Mouse (Mus musculus) hindbrain, embryonic 13.5 days (tissue): ENCODE results near the gene Galnt2. TPM values are rescaled to one million over a fixed set of nuclear protein-coding genes. Genes with fewer than 3 reads are reported as not detected.

ENCODE experiments used
- ATAC-seq: fragments of 200-750 bp; cut with Nextera tagmentation; 2 replicates; pipeline ENCODE4 v1.8.0; 2017; ENCODE audit warnings: moderate TSS enrichment; ENCODE audit not compliant: low FRiP score
- H3K27ac ChIP-seq: fragments of 300-500 bp; sonication (generic); 2 replicates; pipeline ENCODE4 v1.5.1; 2015; ENCODE audit warnings: inconsistent platforms, mild to moderate bottlenecking, moderate library complexity
- H3K27me3 ChIP-seq: fragments of 300-500 bp; sonication (generic); 2 replicates; pipeline ENCODE4 v1.6.1; 2015; ENCODE audit warnings: mild to moderate bottlenecking, inconsistent platforms
- H3K36me3 ChIP-seq: fragments of 300-500 bp; sonication (generic); 2 replicates; pipeline ENCODE4 v1.6.1; 2015; ENCODE audit warnings: mild to moderate bottlenecking, inconsistent platforms
- H3K4me1 ChIP-seq: fragments of 300-500 bp; sonication (generic); replicated peaks from 2 replicates; pipeline ENCODE4 v1.6.1; 2015; ENCODE audit warnings: inconsistent platforms
- H3K4me2 ChIP-seq: fragments of 300-500 bp; sonication (generic); 2 replicates; pipeline ENCODE4 v1.6.1; 2015; ENCODE audit warnings: inconsistent platforms, mild to moderate bottlenecking, moderate library complexity
- H3K4me3 ChIP-seq: fragments of 300-500 bp; sonication (generic); 2 replicates; pipeline ENCODE4 v1.5.1; 2015; ENCODE audit warnings: mild to moderate bottlenecking, inconsistent platforms
- H3K9ac ChIP-seq: fragments of 300-500 bp; sonication (generic); 2 replicates; pipeline ENCODE4 v1.6.1; 2015; ENCODE audit warnings: mild to moderate bottlenecking, inconsistent platforms
- H3K9me3 ChIP-seq: fragments of 300-500 bp; sonication (generic); 2 replicates; pipeline ENCODE4 v1.6.1; 2016; ENCODE audit warnings: inconsistent platforms
- WGBS: fragments of 180-500 bp; shearing (Covaris S2); methylation state at CpG from one replicate; pipeline ENCODE4 v1.1.7; 2015; 5-methylcytosine and 5-hydroxymethylcytosine counted together
- polyA plus RNA-seq: library from polyadenylated mRNA; unstranded; fragments of >200 nt; fragmentation: Nextera tagmentation; extraction: Ambion mirVana; gene quantifications from 2 replicates; pipeline ENCODE4 v1.2.1, GENCODE M21; 2015

The Galnt2 gene
- polyA plus RNA-seq, 1 experiment from 2014 or later: 49.9 TPM

DNA sequence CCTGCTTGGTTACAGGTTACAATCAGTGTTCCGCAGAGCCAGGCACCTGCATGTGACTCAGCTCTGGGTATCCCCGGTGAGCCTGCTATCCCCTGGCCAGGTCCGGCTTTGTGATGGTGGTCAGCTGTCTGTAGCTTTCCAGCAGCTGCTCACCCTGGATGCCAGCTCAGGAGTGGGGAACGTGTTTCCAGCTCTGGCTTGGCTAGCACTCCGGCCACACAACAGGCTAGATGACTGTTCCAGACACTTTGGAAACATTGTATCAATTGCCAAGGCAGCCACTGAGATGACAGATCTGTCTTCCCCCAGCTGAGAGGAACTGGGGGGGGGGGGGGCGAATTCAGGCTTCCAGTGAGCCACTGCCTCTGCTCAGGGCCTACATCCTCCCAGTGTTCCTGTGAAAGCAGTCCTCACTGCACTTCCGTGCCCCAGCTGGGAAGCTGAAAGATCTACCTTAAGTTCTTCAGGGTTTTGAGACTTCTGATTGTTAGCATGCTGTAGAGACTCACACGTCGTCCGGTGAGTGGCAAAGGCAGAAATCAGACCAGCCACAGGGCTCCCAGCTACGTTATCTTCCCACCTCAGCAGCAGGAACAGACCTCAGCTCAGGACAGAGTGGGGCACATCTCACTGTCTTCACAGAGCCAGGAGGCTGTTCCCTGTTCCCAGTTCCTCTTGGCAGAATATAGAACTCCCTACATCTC, 87.6 kb downstream of the Galnt2 start:
- ATAC-seq: no peak
- peaks cover 5% of the 10 kb centered on the region for H3K36me3 ChIP-seq
- 65% methylated on average over 11 of the region's 11 CpGs for WGBS
- H3K4me1 ChIP-seq: peaks cover 88% of the 10 kb centered on the region
- no peak overlapping the region for H3K4me2 ChIP-seq
- H3K9me3 ChIP-seq: no peaks in the 10 kb centered on the region
- no peak overlapping the region; the same call in 1 of the 2 replicates for H3K27ac ChIP-seq
- H3K9ac ChIP-seq: 0 out of 2 replicates have a peak overlapping the region, but pooled peaks have one; percentile 25
- H3K27me3 ChIP-seq: no peaks in the 10 kb centered on the region
- no peak overlapping the region for H3K4me3 ChIP-seq

GRCm38 (mm10) chr8:124319316-124319652, 88.1 kb downstream of the Galnt2 start:
- H3K4me1 ChIP-seq: peaks cover 83% of the 10 kb centered on the region
- whole genome bisulfite sequencing: 87% methylated on average over 4 of the region's 4 CpGs

DNA sequence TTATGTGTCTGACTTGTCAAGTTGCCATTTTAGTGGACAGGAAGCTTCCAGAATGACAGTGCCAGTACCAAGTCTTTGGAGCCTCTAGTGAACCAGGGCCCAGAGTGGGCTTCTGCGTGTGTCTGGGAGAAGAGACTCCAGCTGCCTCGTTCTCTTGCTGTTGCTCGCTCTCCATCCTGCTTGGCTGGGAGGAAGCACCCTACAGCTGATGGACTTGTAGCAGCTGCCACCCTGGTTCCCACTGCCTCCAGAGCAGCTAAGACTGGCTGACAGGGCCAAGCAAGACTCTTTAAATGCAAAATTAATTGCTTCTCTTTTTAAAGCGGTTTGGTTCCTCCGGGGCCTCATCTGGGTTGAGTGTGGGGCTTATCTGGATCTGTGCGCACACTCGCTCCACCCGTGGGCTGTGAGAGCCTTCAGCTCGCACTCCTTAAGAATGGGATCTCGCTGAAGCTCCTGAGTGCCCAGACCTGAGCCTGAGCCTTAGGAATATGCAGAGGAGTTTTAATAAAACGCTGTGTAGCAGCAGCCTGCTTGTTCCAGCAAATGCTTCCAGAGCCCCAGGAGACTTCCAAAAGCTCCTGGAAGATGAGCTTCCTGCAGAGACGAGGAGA, 90.1 kb downstream of the Galnt2 start:
- ATAC-seq: peak; percentile 50; the same call in 1 of the 2 replicates
- H3K4me2 ChIP-seq: peak overlapping the region; percentile 31
- H3K27ac ChIP-seq: peak overlapping the region; percentile 80
- H3K27me3 ChIP-seq: no peaks in the 10 kb centered on the region
- WGBS: 34% methylated on average over 12 of the region's 12 CpGs
- H3K4me3 ChIP-seq: no peak overlapping the region
- H3K4me1 ChIP-seq: peaks cover 66% of the 10 kb centered on the region
- peak overlapping the region; percentile 39; the same call in 1 of the 2 replicates for H3K9ac ChIP-seq
- H3K9me3 ChIP-seq: no peaks in the 10 kb centered on the region
- peaks cover 29% of the 10 kb centered on the region for H3K36me3 ChIP-seq

More at GRCm38 (mm10) chr8:124319316-124319652, 88.1 kb downstream of the Galnt2 start:
- no peaks in the 10 kb centered on the region for H3K9me3 ChIP-seq
- no peak overlapping the region for H3K9ac ChIP-seq
- no peak overlapping the region for H3K4me3 ChIP-seq
- peaks cover 10% of the 10 kb centered on the region for H3K36me3 ChIP-seq
- no peak for ATAC-seq
- no peaks in the 10 kb centered on the region for H3K27me3 ChIP-seq
- H3K27ac ChIP-seq: no peak overlapping the region
- no peak overlapping the region for H3K4me2 ChIP-seq

DNA sequence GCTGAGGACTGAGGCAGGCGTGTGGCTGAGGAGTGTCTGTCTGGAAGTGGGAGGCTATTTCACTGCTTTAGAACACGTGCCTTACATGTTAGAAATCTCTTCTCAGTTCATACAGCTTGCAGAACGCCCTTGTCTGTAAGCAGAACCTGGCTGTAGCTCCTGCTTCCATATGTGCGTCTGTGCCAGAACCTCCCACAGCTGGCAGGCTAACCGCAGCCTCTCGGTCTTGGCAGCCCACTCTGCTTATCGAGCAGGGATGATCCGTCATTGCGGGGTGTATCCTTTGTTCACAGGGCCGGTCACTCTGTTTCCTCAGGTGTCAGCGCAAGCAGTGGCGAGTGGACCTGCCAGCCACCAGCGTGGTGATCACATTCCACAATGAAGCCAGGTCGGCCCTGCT, 92.2 kb downstream of the Galnt2 start:
- Histone ChIP-seq H3K9ac (no peak overlapping the region), H3K4me2 (no peak overlapping the region), H3K27me3 (no peaks in the 10 kb centered on the region), H3K9me3 (no peaks in the 10 kb centered on the region), H3K4me3 (no peak overlapping the region), H3K4me1 (peaks cover 47% of the 10 kb centered on the region), H3K36me3 (peaks cover 49% of the 10 kb centered on the region), H3K27ac (no peak overlapping the region)
- WGBS: 93% methylated on average over 14 of the region's 14 CpGs
- ATAC-seq: no peak

DNA sequence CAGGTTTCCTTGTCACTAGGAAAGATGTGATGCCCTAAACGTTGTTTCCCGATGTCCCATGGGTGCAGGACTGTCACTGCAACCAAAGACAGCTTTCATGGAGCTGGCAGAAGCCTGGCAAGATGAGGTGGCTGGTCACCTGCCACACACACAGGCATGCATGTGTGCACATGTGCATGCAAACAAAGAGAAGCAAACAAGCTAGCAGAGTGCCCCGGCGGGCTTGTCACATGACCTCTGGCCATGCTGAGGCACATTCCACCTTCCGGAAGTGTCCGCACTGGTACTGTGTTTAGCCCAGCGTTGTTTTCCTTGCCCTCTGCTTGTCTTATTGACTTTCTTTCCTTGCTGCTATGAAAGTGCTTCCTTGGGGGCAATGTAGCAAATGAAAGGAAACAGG, 97.1 kb downstream of the Galnt2 start:
- Histone ChIP-seq H3K4me1 (peaks cover 20% of the 10 kb centered on the region), H3K4me3 (no peak overlapping the region), H3K36me3 (peaks cover 80% of the 10 kb centered on the region), H3K27me3 (no peaks in the 10 kb centered on the region), H3K4me2 (no peak overlapping the region), H3K9ac (no peak overlapping the region), H3K9me3 (no peaks in the 10 kb centered on the region), H3K27ac (no peak overlapping the region)
- WGBS: 82% methylated on average over 7 of the region's 7 CpGs
- ATAC-seq: no peak

- H3K9ac ChIP-seq: no peak overlapping the region
- no peaks in the 10 kb centered on the region for H3K9me3 ChIP-seq
- H3K4me2 ChIP-seq: no peak overlapping the region
- H3K36me3 ChIP-seq: peaks cover 80% of the 10 kb centered on the region
- H3K4me3 ChIP-seq: no peak overlapping the region
- H3K27me3 ChIP-seq: no peaks in the 10 kb centered on the region
- WGBS: 38% methylated on average over 10 of the region's 10 CpGs
- ATAC-seq: no peak
- peaks cover 20% of the 10 kb centered on the region for H3K4me1 ChIP-seq
- H3K27ac ChIP-seq: peak overlapping the region; percentile 52; the same call in 1 of the 2 replicates
Observed at GRCm38 (mm10) chr8:124329690-124330089, 98.5 kb downstream of the Galnt2 start.

- H3K9me3 ChIP-seq: no peaks in the 10 kb centered on the region
- peaks cover 23% of the 10 kb centered on the region for H3K4me1 ChIP-seq
- peak overlapping the region; percentile 66 for H3K27ac ChIP-seq
- WGBS: 46% methylated on average over 2 of the region's 3 CpGs
- no peak overlapping the region for H3K4me3 ChIP-seq
- no peak overlapping the region for H3K4me2 ChIP-seq
- peak; percentile 65 for ATAC-seq
- no peaks in the 10 kb centered on the region for H3K27me3 ChIP-seq
- H3K36me3 ChIP-seq: peaks cover 80% of the 10 kb centered on the region
- no peak overlapping the region for H3K9ac ChIP-seq
Observed at GRCm38 (mm10) chr8:124330433-124330832, 99.2 kb downstream of the Galnt2 start.

DNA sequence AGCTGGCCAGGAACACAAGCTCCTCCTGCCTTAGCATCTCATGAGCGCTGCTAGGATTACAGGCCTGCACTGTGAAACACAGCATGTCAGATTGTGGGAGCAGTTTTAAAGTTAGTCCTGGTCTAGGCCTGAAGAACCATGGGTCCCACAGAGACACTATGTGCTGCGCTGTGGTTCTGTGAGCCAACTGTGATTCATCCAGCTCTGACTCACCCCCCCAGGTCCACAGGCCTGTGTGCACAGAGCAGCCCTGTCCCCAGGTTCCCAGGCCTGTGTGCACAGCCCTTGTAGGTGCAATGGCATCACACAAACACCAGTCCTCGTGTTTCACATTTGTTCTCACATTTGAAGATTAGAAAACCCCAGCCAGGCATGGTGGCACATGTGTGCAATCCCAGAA, 99.9 kb downstream of the Galnt2 start:
- H3K4me1 ChIP-seq: peaks cover 27% of the 10 kb centered on the region
- H3K4me2 ChIP-seq: no peak overlapping the region
- peak overlapping the region; percentile 66 for H3K27ac ChIP-seq
- H3K4me3 ChIP-seq: no peak overlapping the region
- no peaks in the 10 kb centered on the region for H3K27me3 ChIP-seq
- H3K36me3 ChIP-seq: peaks cover 81% of the 10 kb centered on the region
- no peaks in the 10 kb centered on the region for H3K9me3 ChIP-seq
- H3K9ac ChIP-seq: no peak overlapping the region; the same call in 1 of the 2 replicates
- WGBS: 87% methylated on average over 3 of the region's 3 CpGs
- no peak for ATAC-seq

GRCm38 (mm10) chr8:124331706-124332105, 100.5 kb downstream of the Galnt2 start:
- Histone ChIP-seq H3K27me3 (no peaks in the 10 kb centered on the region), H3K9me3 (no peaks in the 10 kb centered on the region), H3K9ac (no peak overlapping the region), H3K27ac (no peak overlapping the region), H3K4me1 (peaks cover 27% of the 10 kb centered on the region), H3K4me3 (no peak overlapping the region), H3K4me2 (no peak overlapping the region), H3K36me3 (peaks cover 81% of the 10 kb centered on the region)
- WGBS: 57% methylated on average over 11 of the region's 11 CpGs
- no peak for ATAC-seq

- WGBS: 92% methylated on average over 13 of the region's 13 CpGs
- Histone ChIP-seq H3K4me3 (no peak overlapping the region), H3K4me1 (peaks cover 21% of the 10 kb centered on the region), H3K36me3 (peaks cover 94% of the 10 kb centered on the region), H3K27me3 (no peaks in the 10 kb centered on the region), H3K9ac (no peak overlapping the region), H3K27ac (no peak overlapping the region), H3K4me2 (no peak overlapping the region), H3K9me3 (no peaks in the 10 kb centered on the region)
- no peak for ATAC-seq
Observed at GRCm38 (mm10) chr8:124336302-124336701, 105.1 kb downstream of the Galnt2 start.

- Histone ChIP-seq H3K4me3 (no peak overlapping the region), H3K27me3 (no peaks in the 10 kb centered on the region), H3K9ac (no peak overlapping the region), H3K27ac (no peak overlapping the region), H3K36me3 (peaks cover 99% of the 10 kb centered on the region), H3K4me1 (peaks cover 21% of the 10 kb centered on the region), H3K4me2 (no peak overlapping the region), H3K9me3 (no peaks in the 10 kb centered on the region)
- ATAC-seq: no peak
- 90% methylated on average over 3 of the region's 3 CpGs for WGBS
Observed at GRCm38 (mm10) chr8:124339742-124340141, 108.6 kb downstream of the Galnt2 start.

GRCm38 (mm10) chr8:124340360-124341068, 109.3 kb downstream of the Galnt2 start:
- peak overlapping the region; percentile 46; the same call in 1 of the 2 replicates for H3K9ac ChIP-seq
- H3K9me3 ChIP-seq: no peaks in the 10 kb centered on the region
- H3K27me3 ChIP-seq: no peaks in the 10 kb centered on the region
- H3K4me3 ChIP-seq: no peak overlapping the region
- ATAC-seq: peak; percentile 69; the same call in 1 of the 2 replicates
- no peak overlapping the region for H3K4me2 ChIP-seq
- 0 out of 2 replicates have a peak overlapping the region, but pooled peaks have one; percentile 35 for H3K27ac ChIP-seq
- H3K36me3 ChIP-seq: peaks cover 96% of the 10 kb centered on the region
- peaks cover 17% of the 10 kb centered on the region for H3K4me1 ChIP-seq
- WGBS: 60% methylated on average over 17 of the region's 17 CpGs
